Mouse (Mus musculus): ENCODE data around the gene Krt17.

DNA sequence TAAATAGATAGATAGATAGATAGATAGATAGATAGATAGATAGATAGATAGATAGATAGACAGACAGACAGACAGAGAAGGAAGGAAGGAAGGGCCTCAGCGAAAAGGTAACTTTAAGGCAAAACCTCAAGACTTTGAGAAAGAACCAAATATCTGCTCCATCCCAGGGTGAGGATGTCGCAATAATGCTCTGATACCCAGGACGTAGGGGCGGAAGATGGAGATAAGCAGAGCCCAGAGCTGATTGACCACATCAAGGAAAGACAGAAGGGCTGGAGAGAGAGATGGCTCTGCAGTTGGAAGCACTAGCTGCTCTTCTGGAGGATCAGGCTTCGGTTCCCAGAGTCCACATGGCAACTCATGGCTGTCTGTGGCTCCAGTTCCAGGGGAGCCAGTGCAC lies 40.5 kb upstream of the Krt17 start:
- no peak for TF ChIP-seq CTCF (IDR thresholded peaks at IDR 0.05)
- TF ChIP-seq EP300 (IDR thresholded peaks at IDR 0.05; ENCODE audit: insufficient read depth, low read depth, low read length): no peak
